Mouse (Mus musculus) ES-E14 (cell line): ENCODE measurements around the gene Ranbp2. TPM values are rescaled to one million over a fixed set of nuclear protein-coding genes. Genes with fewer than 3 reads are reported as not detected.
"Not testable (repeated sequence)": the region's sequence is repeated elsewhere in the genome, so short reads cannot be mapped to it uniquely, and the experiment has no call there.

ENCODE experiments used
- DNase-seq: peaks from one replicate; pipeline ENCODE4 v3.0.0-alpha.2; 2013; ENCODE audit warnings: low read depth, low spot score
- H3K27ac ChIP-seq: 2 replicates; pipeline ENCODE4 v1.5.1; 2012; ENCODE audit warnings: low read depth, mild to moderate bottlenecking, low read length, moderate library complexity, mixed read lengths; ENCODE audit not compliant: poor library complexity, insufficient read depth, severe bottlenecking
- H3K36me3 ChIP-seq: 2 replicates; pipeline ENCODE4 v1.6.1; 2012; ENCODE audit warnings: mild to moderate bottlenecking, low read length, moderate library complexity, mixed read lengths; ENCODE audit not compliant: control insufficient read depth, poor library complexity, insufficient read depth, severe bottlenecking
- H3K4me1 ChIP-seq, 2 experiments: fragments of 150-350 bp in 1 of 2; sonication (generic) in 1 of 2; 2 replicates each; pipeline ENCODE4 v1.6.1; 2012; ENCODE audit warnings: low read length in 2 of 2, mild to moderate bottlenecking in 1 of 2, mixed read lengths in 1 of 2; ENCODE audit not compliant: control insufficient read depth in 2 of 2, insufficient read depth in 2 of 2, poor library complexity in 1 of 2
- H3K4me3 ChIP-seq, 2 experiments: fragments of 150-350 bp in 1 of 2; sonication (generic) in 1 of 2; 2 replicates each; pipeline ENCODE4 v1.5.1; 2012; ENCODE audit warnings: low read length in 2 of 2, low read depth in 1 of 2, mild to moderate bottlenecking in 1 of 2, mixed read lengths in 1 of 2; ENCODE audit not compliant: insufficient read depth in 1 of 2, poor library complexity in 1 of 2, severe bottlenecking in 1 of 2
- H3K9ac ChIP-seq: 2 replicates; pipeline ENCODE4 v1.6.1; 2012; ENCODE audit warnings: low read depth, mild to moderate bottlenecking, low read length, mixed read lengths; ENCODE audit not compliant: poor library complexity, insufficient read depth, severe bottlenecking
- H3K9me3 ChIP-seq: fragments of 150-350 bp; sonication (generic); 2 replicates; pipeline ENCODE4 v1.6.1; 2012; ENCODE audit warnings: low read depth, mild to moderate bottlenecking, low read length; ENCODE audit not compliant: control insufficient read depth, insufficient read depth
- CHD2 ChIP-seq: IDR thresholded peaks from 2 replicates; pipeline ENCODE4 v1.6.1; 2014; ENCODE audit warnings: mild to moderate bottlenecking, low read depth, low read length, inconsistent platforms
- HCFC1 ChIP-seq: IDR thresholded peaks from 2 replicates; pipeline ENCODE4 v1.6.1; 2012; ENCODE audit warnings: low read length, inconsistent platforms, borderline replicate concordance; ENCODE audit not compliant: insufficient read depth
- MAFK ChIP-seq: IDR thresholded peaks from 2 replicates; pipeline ENCODE4 v1.6.1; 2014; ENCODE audit warnings: mild to moderate bottlenecking, low read depth, low read length, inconsistent platforms; ENCODE audit not compliant: insufficient read depth
- ZC3H11A ChIP-seq: IDR thresholded peaks from 2 replicates; pipeline ENCODE4 v1.6.1; 2012; ENCODE audit warnings: low read depth, mild to moderate bottlenecking, inconsistent platforms, low read length, borderline replicate concordance
- ZNF384 ChIP-seq: IDR thresholded peaks from 2 replicates; pipeline ENCODE4 v1.6.1; 2012; ENCODE audit warnings: low read depth, low read length, inconsistent platforms
- in situ Hi-C, 2 experiments: fragments of 600-800 bp; cut with MboI; formaldehyde crosslinking; loops; one replicate each; pipeline ENCODE4 v1.15.1; 2025; ENCODE audit warnings: low sequenced_read_pairs in 2 of 2, inconsistent platforms in 1 of 2; ENCODE audit not compliant: unreplicated experiment in 2 of 2
- total RNA-seq: library from RNA; depleted of rRNA; stranded (reverse); fragments of 300-350 nt; gene quantifications from 2 replicates; pipeline ENCODE4 v1.2.3, GENCODE M21; 2012; rRNA removed

The Ranbp2 gene
- total RNA-seq, 1 experiment, result 124 TPM

GRCm38 (mm10) chr10:58530896-58531790 is 84.4 kb downstream of the Ranbp2 start:
- in situ Hi-C loops, result no loop called here
- Histone ChIP-seq H3K36me3 (peaks cover 5% of the 10 kb centered on the region), H3K27ac (peak overlapping the region; percentile 98)

GRCm38 (mm10) chr10:58532177-58532576 is 85.5 kb downstream of the Ranbp2 start:
- no peak for TF ChIP-seq HCFC1
- TF ChIP-seq CHD2, result peak; percentile 71
- Histone ChIP-seq H3K27ac (peak overlapping the region; percentile 98; the same call in 1 of the 2 replicates), H3K9me3 (peaks cover 5% of the 10 kb centered on the region), H3K9ac (no peak overlapping the region), H3K4me3 (peak overlapping the region in 1 of 2 experiments; percentile 24; a peak in 2 of 4 replicates), H3K4me1 (peaks cover 3 to 4% of the 10 kb centered on the region in 2 experiments), H3K36me3 (peaks cover 5% of the 10 kb centered on the region)
- DNase-seq, result peak; percentile 57
- in situ Hi-C loops, result no loop called here

More at GRCm38 (mm10) chr10:58530896-58531790, 84.4 kb downstream of the Ranbp2 start:
- TF ChIP-seq CHD2 (peak; percentile 42; the same call in 1 of the 2 replicates), ZC3H11A (no peak)
- Histone ChIP-seq H3K9me3 (peaks cover 5% of the 10 kb centered on the region), H3K9ac (peak overlapping the region; percentile 34; the same call in 1 of the 2 replicates), H3K4me1 (peaks cover 3 to 4% of the 10 kb centered on the region in 2 experiments), H3K4me3 (peak overlapping the region in 1 of 2 experiments; percentile 3; a peak in 1 of 4 replicates)
- DNase-seq, result no peak

- H3K4me3 ChIP-seq, DNase-seq, H3K9me3 ChIP-seq, H3K4me1 ChIP-seq, in situ Hi-C loops, H3K36me3 ChIP-seq, H3K9ac ChIP-seq: not testable (repeated sequence)
- peak overlapping the region; percentile 80 for H3K27ac ChIP-seq
Measured at GRCm38 (mm10) chr10:58536276-58536675, 89.6 kb downstream of the Ranbp2 start.

- in situ Hi-C loops, result no loop called here
- Histone ChIP-seq H3K9ac (no peak overlapping the region), H3K27ac (no peak overlapping the region), H3K4me1 (peaks cover 1 to 2% of the 10 kb centered on the region in 2 experiments; a peak in 2 of 4 replicates), H3K4me3 (no peak overlapping the region), H3K36me3 (peaks cover 5% of the 10 kb centered on the region), H3K9me3 (peaks cover under 1% of the 10 kb centered on the region; the same call in 1 of the 2 replicates)
- no peak for DNase-seq
- no peak for TF ChIP-seq ZNF384
- TF ChIP-seq CHD2, result no peak
- TF ChIP-seq ZC3H11A, result no peak
- no peak for TF ChIP-seq HCFC1
- peak; percentile 21; the same call in 1 of the 2 replicates for TF ChIP-seq MAFK
Measured at GRCm38 (mm10) chr10:58540613-58541012, 93.9 kb downstream of the Ranbp2 start.

Other genes with a start within 250 kb of the Ranbp2 start
- 2.2 and 3.5 TPM in 2 replicates for gene AW822073, start 222.0 kb upstream of the Ranbp2 start, total RNA-seq
- 2.7 and 3.1 TPM in 2 replicates for gene Duxf3, start 214.2 kb upstream of the Ranbp2 start, total RNA-seq
- gene Gm4981, start 210.2 kb upstream of the Ranbp2 start, total RNA-seq, result 0.21 and 0.40 TPM in 2 replicates
- gene Gcc2, start 191.4 kb upstream of the Ranbp2 start, total RNA-seq, result 17.8 and 19.6 TPM in 2 replicates
- gene Lims1, start 123.5 kb upstream of the Ranbp2 start, total RNA-seq, result 51.0 and 59.8 TPM in 2 replicates
- 6.6 and 8.0 TPM in 2 replicates for gene Ccdc138, start 51.0 kb downstream of the Ranbp2 start, total RNA-seq
- gene Edar, start 228.7 kb downstream of the Ranbp2 start, total RNA-seq, result 0.04 and 0.05 TPM in 2 replicates